Mouse (Mus musculus): Measurements from ENCODE around the gene Itpk1.

DNA sequence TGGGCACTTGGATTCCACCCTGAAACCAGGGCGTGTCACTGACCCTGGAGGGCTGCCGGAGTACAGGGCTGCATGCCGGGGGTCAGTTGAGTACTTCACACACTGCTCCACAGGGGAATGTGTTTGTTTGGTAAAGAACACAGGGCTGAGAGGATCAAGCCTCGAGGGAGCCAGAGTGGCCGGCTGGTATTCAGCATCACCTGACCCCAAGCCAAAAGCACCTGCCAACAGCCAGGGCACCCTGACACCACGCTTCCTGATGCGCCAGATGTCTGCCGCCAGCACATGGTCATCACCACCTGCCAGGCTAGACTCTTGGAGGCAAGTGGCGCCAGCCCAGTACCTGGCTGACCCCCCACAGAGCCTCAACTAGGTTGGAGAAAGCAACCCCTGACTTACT lies 80.9 kb downstream of the Itpk1 start:
- TF ChIP-seq CTCF (IDR thresholded peaks at IDR 0.05): no peak
- no peak for TF ChIP-seq EP300 (IDR thresholded peaks at IDR 0.05; ENCODE audit: insufficient read depth, low read depth, low read length)
- TF ChIP-seq POLR2A (IDR thresholded peaks at IDR 0.05; ENCODE audit: insufficient read depth, low read depth, low read length): no peak
